Mouse (Mus musculus) adrenal gland, postnatal 4 days (tissue): ENCODE data around the gene Tmco3. TPM values are rescaled to one million over a fixed set of nuclear protein-coding genes. Genes with fewer than 3 reads are reported as not detected.
"Not testable (repeated sequence)": the region's sequence is repeated elsewhere in the genome, so short reads cannot be mapped to it uniquely, and the experiment has no call there.

Source experiments
- DNase-seq, 2 experiments: peaks; one replicate each; pipeline ENCODE4 v3.0.0; 2021 to 2022; ENCODE audit warnings: low spot score in 2 of 2, mixed read lengths in 2 of 2
- total RNA-seq, 2 experiments: library from RNA; stranded (reverse); gene quantifications; 2 replicates each; pipeline ENCODE4 v1.2.3; 2021

Gene Tmco3
- total RNA-seq, 2 experiments from 2014 or later, result 32.0 to 37.0 TPM

DNA sequence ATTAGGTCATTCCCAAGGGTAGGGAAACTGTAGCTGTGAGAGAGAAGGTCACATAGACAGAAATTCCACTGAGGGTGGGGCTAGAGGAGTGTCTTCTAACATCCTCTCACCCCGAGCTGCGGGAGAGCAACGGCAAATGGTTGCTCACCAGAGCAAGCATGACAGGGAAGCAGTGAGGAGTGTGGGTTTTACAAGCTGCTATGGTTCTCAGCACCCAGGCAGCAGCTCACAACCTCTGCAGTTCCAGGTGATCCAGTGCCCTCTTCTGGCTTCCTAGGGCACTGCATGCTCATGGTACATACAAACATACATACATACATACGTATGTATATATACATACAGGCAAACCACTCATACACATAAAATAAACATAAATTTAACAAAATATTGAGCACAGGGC is 17.9 kb downstream of the Tmco3 start:
- no peak for DNase-seq

DNA sequence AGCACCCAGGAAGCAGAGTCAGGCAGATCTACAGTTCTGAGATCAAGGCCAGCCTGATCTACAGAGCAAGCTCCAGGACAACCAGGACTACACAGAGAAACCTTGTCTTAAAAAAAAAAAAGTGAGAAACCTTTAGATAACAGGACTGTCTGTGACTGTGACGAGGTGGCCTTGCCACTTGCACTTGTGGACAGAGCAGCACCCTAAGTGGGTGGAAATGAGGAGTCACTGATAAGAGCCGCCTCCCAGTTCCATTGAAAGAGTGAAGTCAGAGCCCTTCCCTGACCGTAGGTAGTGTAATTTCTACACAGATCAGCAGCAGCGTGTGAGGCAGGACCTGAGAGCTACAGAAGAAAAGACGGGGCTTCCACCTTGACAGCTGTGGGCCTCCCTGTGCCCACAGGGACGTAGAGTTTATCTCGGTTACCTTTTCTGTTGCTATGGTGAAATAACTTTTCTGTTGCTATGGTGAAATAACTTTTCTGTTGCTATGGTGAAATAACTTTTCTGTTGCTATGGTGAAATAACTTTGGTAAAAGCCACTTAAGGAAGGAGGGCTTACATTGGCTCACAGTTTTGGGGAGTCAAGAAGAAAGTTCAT is 18.4 kb downstream of the Tmco3 start:
- DNase-seq, result no peak

- no peak for DNase-seq
Measured at GRCm38 (mm10) chr8:13306916-13307315, 18.9 kb downstream of the Tmco3 start.

- no peak for DNase-seq
Measured at GRCm38 (mm10) chr8:13314922-13315321, 26.9 kb downstream of the Tmco3 start.

DNA sequence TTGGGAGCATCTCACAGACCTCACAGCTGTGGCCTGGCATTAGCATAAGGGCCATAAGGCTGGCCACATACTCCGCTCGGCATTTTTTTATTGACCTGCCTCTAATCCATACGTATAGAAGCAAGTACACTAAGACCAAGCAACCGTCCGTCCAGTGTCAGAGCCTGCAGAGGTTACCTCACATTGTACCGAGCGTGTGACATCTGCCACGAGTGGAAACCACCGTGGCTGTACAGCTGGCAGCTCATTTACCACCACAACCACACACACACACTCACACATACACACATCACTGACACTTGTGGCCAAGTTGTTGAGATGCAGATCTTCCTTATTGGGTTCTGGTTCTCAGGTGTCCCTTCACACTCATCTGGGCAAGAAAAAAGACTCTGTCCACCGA is 28.7 kb downstream of the Tmco3 start:
- no peak for DNase-seq

DNA sequence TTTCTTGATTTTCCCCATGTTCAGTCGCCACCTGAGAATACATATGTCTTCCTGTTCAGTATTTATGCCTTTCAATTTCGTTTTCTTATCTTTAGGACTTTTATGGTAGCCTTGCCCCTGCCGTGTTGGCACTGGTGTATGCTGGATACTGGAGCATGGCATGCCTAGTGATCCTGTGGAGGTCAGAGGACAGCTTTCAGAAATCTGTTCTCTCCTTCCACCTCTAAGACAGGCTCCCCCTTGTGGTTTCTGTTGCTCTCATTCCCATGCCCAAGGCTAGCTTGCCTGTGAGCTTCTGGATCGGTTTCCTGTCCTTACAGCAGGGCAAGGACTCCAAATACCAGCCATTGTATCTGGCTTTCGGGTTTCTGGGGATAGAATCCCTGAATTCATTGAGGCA is 38.6 kb downstream of the Tmco3 start:
- DNase-seq, result no peak

- DNase-seq, result no peak
Measured at GRCm38 (mm10) chr8:13334671-13335070, 46.7 kb downstream of the Tmco3 start.

GRCm38 (mm10) chr8:13337245-13337644 is 49.3 kb downstream of the Tmco3 start:
- DNase-seq, result not testable (repeated sequence)

GRCm38 (mm10) chr8:13337678-13338077 is 49.7 kb downstream of the Tmco3 start:
- no peak for DNase-seq

DNA sequence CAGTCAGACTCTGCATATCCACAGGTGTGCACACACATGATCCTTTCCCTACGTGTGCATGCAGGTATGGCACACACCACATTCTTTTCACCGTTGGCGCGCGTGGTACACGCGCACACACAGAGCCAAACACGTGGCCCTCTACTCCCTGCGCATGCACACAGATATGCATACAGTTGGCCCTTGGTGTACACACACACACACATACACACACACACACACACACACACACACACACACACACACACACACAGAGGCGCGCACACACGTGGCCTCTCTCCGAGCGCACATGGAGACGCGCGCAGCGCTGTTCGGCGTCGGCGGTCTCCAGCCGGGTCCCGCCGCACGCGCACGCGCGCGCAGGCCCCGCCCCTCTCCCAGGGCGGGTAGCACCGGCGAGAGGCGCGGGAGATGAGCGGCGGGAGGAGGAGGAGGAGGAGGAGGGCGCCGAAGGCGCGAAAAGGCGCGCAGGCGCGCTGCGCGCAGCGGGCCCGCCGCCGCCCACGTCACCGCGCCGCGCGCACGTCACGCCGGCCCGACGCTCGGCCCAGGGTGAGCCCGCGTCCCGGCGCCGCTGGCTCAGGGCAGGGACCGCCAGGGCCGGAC is 50.4 kb downstream of the Tmco3 start, which contains the start of gene Tfdp1:
Tfdp1 (plus strand) TSS at position 497 of the 606 bp plus-strand sequence.
- DNase-seq, result peak; percentile 43 to 61

DNA sequence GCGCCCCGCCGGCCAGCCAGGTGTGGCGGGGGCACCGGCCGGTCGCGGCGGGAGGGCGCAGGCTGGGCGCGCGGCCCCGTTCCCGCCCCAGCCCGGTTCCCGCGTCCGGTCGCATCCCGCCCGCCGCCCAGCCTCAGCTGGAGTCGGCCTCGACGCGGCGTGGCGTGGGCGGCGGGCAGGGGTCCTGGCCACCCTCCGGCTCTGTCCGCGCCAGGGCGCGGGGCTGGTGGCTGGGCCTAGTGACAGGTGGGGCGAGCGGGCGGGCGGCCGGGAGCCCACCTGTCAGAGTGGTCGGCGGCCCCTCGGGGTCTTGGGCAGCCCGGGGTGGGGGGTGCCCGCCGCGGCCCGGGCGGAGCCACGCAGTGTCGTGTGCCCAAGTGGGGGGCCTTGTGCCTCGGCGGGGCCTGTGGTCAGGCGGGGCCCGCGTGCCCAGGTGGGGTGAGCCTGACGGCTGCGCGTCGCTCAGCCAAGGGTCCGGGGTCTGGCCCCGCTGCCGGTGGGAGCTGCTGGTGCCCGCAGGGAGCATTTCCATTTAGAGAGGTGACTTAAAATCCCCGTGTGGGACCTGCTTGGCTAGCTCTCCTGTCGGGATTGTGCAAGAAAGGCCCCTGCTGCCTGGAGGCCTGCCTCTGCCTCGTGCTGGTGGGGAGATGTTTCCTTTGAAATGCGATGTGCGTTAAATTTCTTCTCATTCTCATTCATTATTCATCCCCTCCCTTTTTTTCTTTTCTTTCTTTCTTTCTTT is 51.1 kb downstream of the Tmco3 start:
- DNase-seq, result peak in 1 of 2 experiments; percentile 13

DNA sequence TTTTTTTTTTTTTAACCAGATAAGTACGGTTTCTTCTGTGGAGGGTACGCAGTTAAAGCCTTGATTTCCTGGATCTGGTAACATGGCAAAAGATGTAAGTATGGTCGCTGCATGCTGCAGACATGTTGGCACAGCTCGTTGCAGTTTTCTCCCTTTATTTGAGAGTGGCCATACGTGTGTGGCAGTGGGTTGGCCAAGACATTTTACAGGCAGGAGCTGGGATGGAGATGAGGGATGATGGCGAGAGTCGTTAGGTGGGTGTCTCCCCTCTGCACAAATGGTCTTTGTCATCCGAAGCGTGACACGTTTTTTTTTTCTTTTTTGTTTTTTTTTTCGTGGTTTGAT is 51.6 kb downstream of the Tmco3 start:
- DNase-seq, result no peak

GRCm38 (mm10) chr8:13340650-13341049 is 52.7 kb downstream of the Tmco3 start:
- no peak for DNase-seq

- DNase-seq, result no peak
Measured at GRCm38 (mm10) chr8:13342340-13342739, 54.4 kb downstream of the Tmco3 start.

DNA sequence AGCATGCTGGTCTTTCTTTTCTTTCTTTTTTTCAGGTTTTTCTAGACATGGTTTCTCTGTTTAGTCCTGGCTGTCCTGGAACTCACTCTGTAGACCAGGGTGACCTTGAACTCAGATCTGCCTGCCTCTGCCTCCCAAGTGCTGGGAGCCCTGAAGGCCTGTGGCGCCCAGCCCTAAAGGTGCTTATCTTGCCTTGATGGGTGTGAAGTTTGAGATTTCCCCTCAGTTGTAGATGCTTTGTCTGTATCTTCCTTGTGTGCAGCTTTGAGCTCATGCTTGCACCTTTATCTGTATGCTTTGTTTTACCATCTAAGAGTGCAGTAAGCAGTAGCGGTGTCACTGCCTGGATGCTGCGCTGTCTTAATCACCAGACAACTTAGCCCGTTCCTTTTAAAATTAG is 55.1 kb downstream of the Tmco3 start:
- no peak for DNase-seq

DNA sequence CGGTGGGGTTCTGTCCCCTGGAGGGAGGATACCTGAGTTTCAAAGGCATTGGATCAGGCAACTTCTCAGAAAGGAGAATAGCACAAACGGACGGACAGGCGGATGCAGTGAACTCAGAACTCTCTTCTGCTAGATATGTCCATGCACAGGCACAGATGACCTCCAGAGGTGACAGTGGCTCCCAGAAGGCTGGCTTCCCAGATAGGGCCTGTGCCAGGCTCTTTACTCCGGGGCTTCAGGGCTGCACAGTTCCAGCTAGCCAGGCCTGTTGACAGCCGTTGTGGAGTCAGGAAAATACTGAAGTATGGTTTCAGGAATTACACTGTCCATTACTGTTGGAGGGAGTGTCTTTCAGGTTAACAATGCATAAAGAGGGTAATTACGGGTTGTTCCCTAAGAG is 62.1 kb downstream of the Tmco3 start:
- no peak for DNase-seq

GRCm38 (mm10) chr8:13351593-13351992 is 63.6 kb downstream of the Tmco3 start:
- no peak for DNase-seq

DNA sequence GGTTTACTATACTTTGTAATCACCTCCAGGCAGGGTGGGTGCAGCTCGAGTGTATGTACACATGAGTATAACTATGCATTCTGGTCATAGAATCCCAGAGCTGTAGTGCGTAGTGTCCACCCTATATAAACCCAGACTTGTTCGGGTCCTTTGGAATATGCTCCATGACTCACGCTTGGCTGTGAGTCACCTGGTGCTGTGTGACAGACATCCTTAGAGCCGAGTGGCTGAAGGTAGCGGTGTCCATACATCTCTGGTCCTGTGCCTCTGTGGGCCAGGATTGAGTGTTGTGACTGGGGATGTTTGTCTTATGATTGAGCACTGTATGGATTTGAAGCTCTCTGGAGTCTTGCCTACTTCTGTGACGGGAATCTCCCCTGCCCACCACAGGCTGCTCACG is 64.6 kb downstream of the Tmco3 start:
- DNase-seq, result no peak

- no peak for DNase-seq
Measured at GRCm38 (mm10) chr8:13353155-13353833, 65.3 kb downstream of the Tmco3 start.

DNA sequence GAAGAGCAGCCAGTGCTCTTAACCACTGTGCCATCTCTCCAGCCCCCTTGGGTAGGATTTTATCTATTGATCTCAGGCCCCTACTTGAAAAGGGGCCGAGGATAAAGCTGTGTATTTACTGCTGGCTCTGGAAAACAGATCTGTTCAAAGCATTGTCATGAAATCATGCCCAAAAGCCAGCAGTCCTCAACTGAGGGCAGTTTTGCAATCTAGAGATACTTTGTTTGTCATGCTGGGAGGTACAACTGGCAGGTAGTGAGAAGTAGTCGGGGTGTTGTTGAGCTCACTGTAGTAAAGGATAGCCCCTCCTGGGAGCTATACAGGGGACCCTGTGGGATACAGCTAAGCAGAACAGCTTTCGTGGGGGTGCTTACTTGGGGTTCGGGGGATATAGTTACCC is 65.9 kb downstream of the Tmco3 start:
- DNase-seq, result no peak

DNA sequence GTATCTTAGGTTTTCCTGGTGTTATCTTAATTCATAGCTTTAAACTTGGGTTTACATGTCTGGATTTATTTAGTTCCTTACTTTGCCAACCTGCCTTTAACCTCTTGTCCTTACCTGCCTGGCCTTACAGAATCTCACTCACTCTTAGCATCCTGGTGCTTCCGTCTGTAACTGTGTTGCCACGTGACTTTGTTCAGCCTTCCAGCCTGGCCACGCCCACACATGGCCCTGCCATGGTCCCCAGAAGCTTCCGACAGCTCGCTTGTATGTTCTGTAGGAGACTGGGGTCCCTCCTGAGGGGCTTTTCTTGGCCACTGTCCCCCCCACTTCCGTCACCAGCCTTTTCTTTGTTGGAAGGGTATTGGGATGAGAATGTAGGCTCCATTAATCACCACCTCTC is 68.2 kb downstream of the Tmco3 start:
- no peak for DNase-seq

GRCm38 (mm10) chr8:13356681-13357080 is 68.7 kb downstream of the Tmco3 start:
- DNase-seq, result no peak
